Mouse (Mus musculus) MEL (cell line): ENCODE measurements around the gene Afg1l.
A peak's percentile ranks its signal among the peaks of the same experiment; 100 is the strongest.

Source experiments
- CTCF ChIP-seq, 3 experiments: IDR thresholded peaks in 2 of 3; conservative IDR thresholded peaks in 1 of 3; 2 replicates each; pipeline ENCODE4 v1.5.1; 2011 to 2012; ENCODE audit warnings: low read length in 3 of 3, low read depth in 2 of 3, mild to moderate bottlenecking in 2 of 3, improper control_type of control experiment in 1 of 3, inconsistent platforms in 1 of 3, mixed read lengths in 1 of 3, moderate library complexity in 1 of 3; ENCODE audit not compliant: control insufficient read depth in 1 of 3, insufficient read depth in 1 of 3, poor library complexity in 1 of 3, severe bottlenecking in 1 of 3
- ETS1 ChIP-seq: IDR thresholded peaks from 2 replicates; pipeline ENCODE4 v1.6.1; 2012; ENCODE audit warnings: low read depth, mild to moderate bottlenecking, inconsistent platforms, low read length, improper control_type of control experiment, moderate library complexity
- MYB ChIP-seq: IDR thresholded peaks from 2 replicates; pipeline ENCODE4 v1.6.1; 2011; ENCODE audit warnings: mild to moderate bottlenecking, low read depth, low read length, improper control_type of control experiment
- ZC3H11A ChIP-seq: IDR thresholded peaks from 2 replicates; pipeline ENCODE4 v1.6.1; 2012; ENCODE audit warnings: low read depth, mild to moderate bottlenecking, inconsistent platforms, low read length, improper control_type of control experiment

DNA sequence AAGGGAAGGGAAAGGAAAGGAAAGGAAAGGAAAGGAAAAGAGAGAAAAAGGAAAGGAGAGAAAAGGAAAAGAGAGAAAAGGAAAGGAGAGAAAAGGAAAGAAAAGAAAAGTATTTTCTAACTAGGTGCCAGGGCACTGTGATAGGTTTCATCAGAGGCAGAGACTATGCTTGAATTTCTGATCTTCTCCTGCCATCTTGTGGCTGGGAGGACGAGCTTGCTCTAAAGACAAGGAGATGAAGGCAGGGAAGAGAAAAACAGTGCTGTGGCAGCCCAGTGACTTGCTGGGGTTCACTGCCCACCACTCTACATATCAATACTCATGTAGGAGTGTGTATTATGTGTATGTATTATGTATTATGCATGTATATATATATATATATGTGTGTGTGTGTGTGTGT lies 183.3 kb downstream of the Afg1l start:
- TF ChIP-seq ETS1: no peak
- no peak for TF ChIP-seq MYB
- peak; percentile 93 for TF ChIP-seq ZC3H11A
- TF ChIP-seq CTCF (IDR thresholded peaks at IDR 0.05 in 2 of 3, conservative IDR thresholded peaks at IDR 0.05 in 1 of 3; ENCODE audit: control insufficient read depth in 1 of 3, insufficient read depth in 1 of 3, low read depth in 2 of 3, low read length in 3 of 3, poor library complexity in 1 of 3, severe bottlenecking in 1 of 3): peak; percentile 43 to 95 (median 66); a peak in 5 of 6 replicates
